Mouse (Mus musculus) adipose tissue, adult 10 weeks (tissue): ENCODE data around the gene Plekhn1. TPM values are rescaled to one million over a fixed set of nuclear protein-coding genes. Genes with fewer than 3 reads are reported as not detected.

Experiments
- polyA plus RNA-seq: library from polyadenylated mRNA; stranded (reverse); fragments of 350-450 nt; fragmentation: Illumina TruSeq; extraction: RNeasy Lipid Tissue Mini Kit (QIAGEN cat#74804); gene quantifications from one replicate; pipeline ENCODE4 v1.2.3, GENCODE M21; 2014; ENCODE audit warnings: low read depth, low replicate concordance

Plekhn1 gene
- polyA plus RNA-seq: 18.4 TPM

DNA sequence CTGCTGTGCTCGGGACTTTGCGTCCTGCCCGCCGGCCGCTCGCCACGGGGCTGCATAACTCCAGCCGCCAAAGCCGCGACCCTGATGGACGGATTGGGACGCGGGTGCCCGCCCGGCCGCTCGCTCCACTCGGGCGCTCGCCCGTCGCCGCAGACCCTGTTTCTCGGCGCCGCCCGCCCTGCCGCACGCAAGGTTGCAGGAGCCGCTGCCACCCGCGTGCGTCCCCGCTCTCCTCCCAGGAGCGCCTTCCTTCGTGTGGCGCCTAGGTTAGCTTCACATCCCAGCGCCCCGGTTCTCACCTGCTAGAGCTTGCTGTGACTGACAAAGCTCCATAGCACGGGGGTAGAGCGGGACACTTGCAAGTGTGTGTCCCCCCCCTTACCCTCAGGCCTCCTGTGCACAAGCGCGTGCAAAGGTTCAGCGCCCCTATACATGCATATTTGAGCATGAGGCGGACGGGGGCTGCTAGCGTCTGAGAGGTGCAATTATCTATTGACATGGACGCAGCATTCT, at the start of gene Plekhn1:
Gene Plekhn1, minus strand, starts transcription at position 157 of the 513 bp plus-strand sequence.

DNA sequence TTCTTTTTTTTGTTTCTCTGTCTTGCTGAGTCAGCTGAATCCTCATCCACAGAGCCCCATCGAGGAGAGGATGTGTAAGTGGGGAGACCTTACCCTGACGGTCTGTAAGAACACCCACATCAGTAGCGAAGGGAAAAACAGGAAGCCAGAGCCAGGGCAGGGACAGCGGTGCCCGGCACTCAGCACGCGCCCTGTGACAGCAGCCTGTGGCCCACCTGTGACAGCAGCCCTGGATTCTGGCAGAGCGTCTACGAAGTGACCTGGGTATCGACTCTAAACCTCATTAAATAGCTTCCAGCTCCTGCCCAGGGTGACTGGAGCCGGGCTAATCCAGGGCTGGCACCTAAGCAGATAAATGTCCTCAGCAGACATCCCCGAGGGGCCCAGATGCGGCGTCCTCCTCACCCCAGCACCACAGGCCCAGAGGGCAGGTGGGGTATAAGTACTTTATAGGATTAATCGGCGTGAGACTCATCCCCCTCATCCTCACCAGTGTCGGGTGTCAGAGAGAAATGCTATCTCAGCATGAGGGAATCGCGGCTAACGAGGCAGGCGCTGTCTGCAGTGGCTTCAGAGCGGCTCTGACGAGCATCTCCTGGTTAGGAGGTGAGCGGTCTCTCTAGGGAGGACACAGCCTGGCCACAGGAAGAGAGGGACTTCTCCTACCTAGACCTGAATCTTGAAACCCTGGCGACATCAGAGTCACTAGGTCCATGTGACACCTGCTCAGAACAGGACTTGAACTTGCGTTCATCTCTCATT, 20.6 kb upstream of the Plekhn1 start, which contains the start of gene Samd11:
Gene Samd11, minus strand, starts transcription at position 580 of the 762 bp plus-strand sequence.

DNA sequence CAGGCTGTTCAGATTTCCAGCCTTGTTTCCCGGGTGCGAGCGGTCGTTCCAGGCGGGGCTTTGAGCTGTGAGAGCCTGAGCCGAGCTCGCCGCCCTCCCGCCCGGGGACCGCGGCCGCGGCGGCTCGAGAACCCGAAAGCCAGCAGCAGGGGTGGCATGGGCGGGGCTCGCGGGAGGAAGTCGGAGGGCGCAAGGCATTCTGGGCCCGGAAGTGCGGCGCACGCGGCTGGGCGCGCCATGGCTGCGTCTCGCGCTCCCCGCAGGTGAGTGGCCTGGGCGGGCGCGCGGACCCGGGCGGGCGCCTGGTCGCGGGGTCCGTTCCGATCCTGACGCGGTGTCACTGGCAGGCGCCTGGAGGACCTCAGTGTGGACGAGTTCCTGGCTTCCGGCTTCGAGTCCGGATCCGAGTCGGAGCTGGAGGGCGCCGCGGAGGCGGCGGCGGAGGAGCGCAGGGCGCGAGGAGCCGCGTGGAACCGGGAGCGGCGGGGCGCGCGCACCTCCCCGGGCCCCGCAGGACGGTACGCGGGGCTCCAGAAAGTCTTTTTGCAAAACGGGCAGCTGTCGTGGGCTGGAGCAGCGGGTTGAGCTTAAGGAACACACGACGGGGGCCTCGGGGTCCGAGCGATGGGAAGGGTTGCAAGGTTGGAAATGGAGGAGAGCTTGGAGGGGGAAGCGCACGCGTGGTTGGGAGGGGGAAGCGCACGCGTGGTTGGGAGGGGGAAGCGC, 1.3 kb upstream of the Plekhn1 start, which contains the start of gene Noc2l:
Gene Noc2l, plus strand, starts transcription at position 203 of the 726 bp plus-strand sequence.

DNA sequence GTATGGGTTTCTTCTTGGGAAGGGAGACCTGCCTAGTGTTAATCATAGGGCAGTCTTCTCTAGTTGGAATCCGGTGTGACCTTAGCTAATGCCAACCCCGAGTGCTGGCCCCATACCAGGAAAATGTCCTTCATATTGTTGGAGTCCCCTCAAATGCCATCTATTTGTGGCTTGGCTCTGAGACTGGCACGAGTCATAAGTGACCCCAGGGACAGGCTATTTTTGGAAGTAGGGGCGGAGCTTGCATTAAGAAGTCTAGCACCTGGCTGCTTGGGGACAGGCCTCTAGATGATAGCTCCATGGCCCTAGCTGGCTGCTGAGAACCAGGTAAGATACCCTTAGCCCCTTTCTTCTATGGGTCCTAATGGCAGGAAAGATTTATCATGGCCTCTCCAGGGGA, 19.0 kb downstream of the Plekhn1 start, which contains the start of gene Perm1:
Gene Perm1, plus strand, starts transcription at position 220 of the 400 bp plus-strand sequence.

DNA sequence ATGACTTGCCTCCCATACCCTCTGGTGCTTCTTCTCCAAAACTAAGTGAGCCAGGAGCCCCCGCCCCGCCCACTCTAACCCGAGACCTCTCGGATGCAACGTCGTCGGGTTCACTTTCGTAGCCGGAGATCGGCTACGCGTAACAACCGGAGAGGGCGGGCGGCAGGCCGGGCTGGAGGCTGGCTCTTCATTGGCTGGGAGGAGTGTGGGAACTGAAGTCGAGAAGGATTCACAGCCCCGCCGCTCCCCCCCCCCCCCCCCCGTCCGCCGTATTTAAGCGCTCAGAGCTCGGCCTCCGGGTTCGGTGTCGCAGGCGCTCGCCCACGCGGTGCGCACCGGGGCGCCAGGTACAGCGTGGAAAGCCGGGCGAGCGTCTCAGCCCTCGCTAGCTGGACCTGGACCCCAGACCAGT, 31.6 kb downstream of the Plekhn1 start, which contains the start of gene AW011738:
Gene AW011738, plus strand, starts transcription at position 304 of the 412 bp plus-strand sequence.

DNA sequence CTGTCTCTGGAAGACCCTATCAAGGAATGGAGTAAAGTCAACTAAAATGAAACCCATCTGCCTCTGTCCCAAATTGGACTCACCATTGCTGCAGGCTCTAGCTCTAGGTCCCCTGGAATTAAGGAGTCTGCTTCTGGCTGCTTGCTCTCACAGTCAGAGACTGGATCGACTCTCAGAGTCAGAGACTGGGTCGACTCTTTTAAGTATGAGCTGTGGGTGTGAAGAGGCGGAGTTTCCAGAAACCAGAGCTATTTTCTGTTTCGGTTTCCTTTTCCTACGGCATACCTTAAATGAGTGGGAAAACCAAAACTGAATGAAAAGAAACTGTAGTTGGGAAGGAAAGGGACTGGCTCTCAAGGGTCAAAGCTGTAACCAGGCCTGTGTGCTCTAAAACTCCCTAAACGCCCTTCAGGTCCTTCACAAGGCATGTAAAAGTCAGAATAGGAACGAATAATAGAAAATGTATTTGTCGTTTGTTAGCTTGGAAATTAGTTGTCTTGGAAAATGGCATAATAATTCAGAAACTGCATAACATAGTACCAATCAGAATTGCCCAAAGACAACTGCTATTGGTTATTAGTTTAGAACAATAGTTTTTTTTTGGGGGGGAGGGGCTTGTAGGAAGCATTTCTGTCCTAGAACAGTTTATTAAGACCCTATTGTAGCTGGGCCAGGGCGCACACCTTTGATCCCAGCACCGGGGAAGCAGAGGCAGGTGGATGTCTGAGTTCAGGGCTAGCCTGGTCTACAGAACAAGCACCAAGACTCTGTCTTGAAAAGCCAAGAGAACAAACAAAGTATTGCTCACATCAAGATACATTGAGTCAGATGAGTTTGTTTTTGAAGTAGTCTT, 33.8 kb downstream of the Plekhn1 start, which contains the start of gene Isg15:
Gene Isg15, minus strand, starts transcription at position 196 of the 853 bp plus-strand sequence.

DNA sequence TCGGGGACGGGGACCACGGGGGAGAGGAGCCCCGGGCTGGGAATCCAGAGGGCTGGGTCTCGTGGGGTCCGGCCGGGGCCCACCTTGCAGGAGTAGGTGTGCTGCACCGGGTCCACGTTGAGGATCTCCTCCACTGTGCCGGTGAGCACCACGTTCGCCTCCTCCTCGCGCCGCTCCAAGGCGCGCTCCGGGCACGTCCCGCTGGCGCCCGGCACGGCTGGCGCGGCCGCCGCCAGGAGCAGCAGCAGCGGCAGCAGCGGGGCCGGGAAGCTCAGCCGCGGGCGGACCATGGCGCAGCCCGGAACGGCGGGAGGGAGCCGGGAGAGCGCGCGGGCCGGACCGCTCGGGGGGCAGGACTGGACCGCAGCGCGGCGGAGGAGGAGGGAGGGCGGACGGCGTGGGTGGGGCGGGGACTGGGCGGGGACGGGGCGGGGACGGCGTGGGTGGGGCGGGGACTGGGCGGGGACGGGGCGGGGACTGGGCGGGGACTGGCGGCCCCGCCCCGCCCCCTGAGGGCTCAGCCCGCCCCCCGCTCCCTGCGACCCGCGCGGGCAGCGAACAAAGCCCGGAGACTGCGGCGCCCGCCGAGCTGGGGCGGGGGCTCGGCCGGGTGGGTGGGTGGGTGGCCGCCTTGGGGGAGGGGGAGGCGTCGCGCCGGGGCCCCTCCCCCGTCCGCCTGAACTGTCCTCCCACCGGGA, 37.4 kb downstream of the Plekhn1 start, which contains the start of gene Agrn:
Gene Agrn, minus strand, starts transcription at position 358 of the 698 bp plus-strand sequence.

Other genes with a start within 250 kb of the Plekhn1 start
- 5.6 TPM for gene B3galt6, start 242.2 kb downstream of the Plekhn1 start, polyA plus RNA-seq
- gene Sdf4, start 242.0 kb downstream of the Plekhn1 start, polyA plus RNA-seq: 298 TPM
- gene Tnfrsf4, start 221.0 kb downstream of the Plekhn1 start, polyA plus RNA-seq: 2.4 TPM
- gene Tnfrsf18, start 208.7 kb downstream of the Plekhn1 start, polyA plus RNA-seq: 1.8 TPM
- gene Ttll10, start 175.4 kb downstream of the Plekhn1 start, polyA plus RNA-seq: 19.1 TPM
- 22.0 TPM for gene 9430015G10Rik, start 124.9 kb downstream of the Plekhn1 start, polyA plus RNA-seq
- gene Rnf223, start 104.3 kb downstream of the Plekhn1 start, polyA plus RNA-seq: 0.46 TPM
- gene Agrn, start 37.4 kb downstream of the Plekhn1 start, polyA plus RNA-seq: 58.2 TPM
- 14.3 TPM for gene Isg15, start 34.0 kb downstream of the Plekhn1 start, polyA plus RNA-seq
- gene AW011738, start 31.6 kb downstream of the Plekhn1 start, polyA plus RNA-seq: 5.0 TPM
- 0.46 TPM for gene Perm1, start 19.0 kb downstream of the Plekhn1 start, polyA plus RNA-seq
- 35.5 TPM for gene Noc2l, start 1.2 kb upstream of the Plekhn1 start, polyA plus RNA-seq
- 0.72 TPM for gene Samd11, start 20.8 kb upstream of the Plekhn1 start, polyA plus RNA-seq
- gene Vmn2r-ps159, start 96.2 kb upstream of the Plekhn1 start, polyA plus RNA-seq: not detected